Mouse (Mus musculus) cerebellum, adult 2 months (tissue): Measurements from ENCODE around the gene Rgl1.

ENCODE experiments used
- CTCF ChIP-seq: fragments of 200-500 bp; IDR thresholded peaks from 2 replicates; pipeline ENCODE4 v1.5.1; 2011; ENCODE audit warnings: low read depth, mild to moderate bottlenecking, control low read depth, low read length, moderate library complexity, borderline replicate concordance; ENCODE audit not compliant: insufficient read depth
- POLR2A ChIP-seq: fragments of 200-500 bp; IDR thresholded peaks from 2 replicates; pipeline ENCODE4 v1.6.1; 2011; ENCODE audit warnings: low read length, control low read depth, borderline replicate concordance; ENCODE audit not compliant: insufficient read depth

DNA sequence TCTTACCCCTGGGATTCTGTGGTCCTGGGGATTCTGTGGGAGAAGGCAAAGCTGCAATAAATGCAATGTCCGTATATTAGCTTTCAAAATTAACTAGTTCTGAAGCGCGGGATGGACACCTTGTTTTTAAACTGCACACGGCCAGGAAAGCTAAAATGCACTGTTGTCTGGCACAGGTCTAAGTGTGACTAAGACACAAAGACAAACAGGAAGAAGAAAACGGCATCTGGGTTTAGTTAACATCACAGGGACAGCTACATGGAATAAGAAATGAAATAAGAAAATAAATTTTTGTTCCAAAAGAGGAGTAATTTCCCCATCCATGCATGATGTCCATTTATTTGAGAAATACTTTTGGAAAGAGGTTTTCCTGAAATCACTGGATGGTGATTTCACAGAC, 65.1 kb downstream of the Rgl1 start:
- TF ChIP-seq POLR2A = no peak
- no peak for TF ChIP-seq CTCF
